Mouse (Mus musculus): Measurements from ENCODE around the gene Kera.

Gene Kera

DNA sequence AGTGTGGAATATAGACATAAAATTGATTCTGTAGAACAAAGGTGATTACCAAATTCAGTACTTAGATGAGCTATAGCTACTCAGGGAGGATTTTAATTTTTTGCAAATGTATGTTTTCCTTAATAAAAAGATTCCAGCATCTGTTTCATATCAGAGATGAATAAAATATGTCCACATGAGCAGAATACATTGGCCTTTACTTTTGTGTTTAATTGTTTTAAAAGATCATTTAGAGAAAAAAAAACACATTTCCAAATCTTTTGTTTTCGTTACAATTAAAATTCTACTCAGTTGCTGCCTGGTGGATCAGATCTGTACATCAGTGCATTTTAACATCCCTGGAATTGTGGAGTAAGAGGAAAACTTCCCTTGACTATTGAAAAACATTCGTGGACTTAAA lies at the start of gene Kera:
Kera (plus strand) TSS at position 301 of the 400 bp plus-strand sequence.
- DNase-seq (ENCODE audit: low read depth), result no peak

DNA sequence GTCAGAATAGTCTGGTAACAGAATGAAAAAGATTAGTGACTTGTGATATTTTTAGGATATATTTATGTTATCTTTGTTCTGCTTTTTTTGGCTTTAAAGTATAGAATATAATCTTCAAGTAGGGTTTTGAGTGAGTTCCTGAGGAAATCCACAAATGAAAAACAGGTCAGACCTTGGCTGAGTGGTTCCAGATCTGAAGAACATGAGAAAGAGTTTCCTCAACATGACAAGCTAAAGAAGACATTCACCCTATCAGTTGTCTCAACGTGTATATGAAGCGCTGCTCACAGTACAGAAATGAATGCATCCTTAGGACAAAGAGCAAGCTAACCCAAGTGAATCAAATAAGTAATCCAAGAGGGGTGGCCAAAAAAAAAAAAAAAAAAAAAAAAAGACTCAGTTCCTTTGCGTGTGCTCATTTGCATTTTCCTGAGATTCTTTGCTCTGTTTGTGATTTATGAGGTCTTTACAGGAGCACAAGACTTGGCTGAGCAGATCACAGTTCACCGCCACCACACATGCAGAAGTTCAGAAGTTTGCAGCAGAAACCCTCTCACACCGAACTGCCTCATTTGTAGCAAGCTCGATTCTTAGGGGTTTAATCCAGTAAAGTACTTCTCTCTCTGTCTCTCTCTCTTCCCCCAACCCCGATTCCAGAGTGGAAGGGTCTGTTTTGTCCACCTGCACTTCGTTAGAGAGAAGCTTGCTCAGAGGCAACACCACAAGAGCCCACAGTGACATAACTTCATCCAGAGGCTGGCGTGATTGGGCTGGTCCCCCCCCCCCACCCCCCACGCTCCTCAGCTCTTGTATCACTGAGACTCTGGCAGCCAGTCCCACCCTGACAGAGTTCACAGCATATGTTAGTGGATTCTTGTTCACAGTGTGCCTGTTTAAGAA lies 41.5 kb upstream of the Kera start, which contains the start of gene Lum:
Lum (plus strand) TSS at position 172 of the 900 bp plus-strand sequence.
- no peak for DNase-seq (ENCODE audit: low read depth)

DNA sequence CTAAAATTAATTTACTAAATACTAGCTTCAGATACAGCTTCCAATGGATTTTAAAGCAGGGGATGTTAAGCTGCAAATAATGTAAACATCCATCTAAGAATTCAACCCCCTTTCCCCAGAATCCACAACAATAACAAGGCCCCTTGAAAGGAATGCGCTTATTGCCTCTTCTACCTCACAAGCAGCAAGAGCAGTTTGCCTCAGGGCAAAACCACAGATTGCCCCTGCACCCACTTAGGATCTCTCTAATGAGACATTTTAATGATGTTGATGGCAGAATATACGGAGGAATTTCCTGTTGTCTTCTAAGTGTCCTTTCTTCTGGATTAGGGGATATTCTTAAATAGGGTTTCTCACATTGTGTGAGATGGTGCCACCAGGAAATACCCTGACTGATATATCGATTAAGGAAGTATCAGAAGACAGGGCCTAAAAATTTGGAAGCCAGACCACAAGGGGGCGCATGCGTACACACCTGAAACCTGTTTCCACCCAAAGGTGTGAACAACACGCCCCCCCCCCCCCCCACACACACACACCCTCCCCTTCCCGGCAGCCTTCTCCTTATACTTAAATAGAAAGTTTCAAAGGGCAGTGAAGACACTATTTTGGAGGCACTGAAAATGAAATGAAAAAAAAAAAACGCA lies 39.1 kb upstream of the Kera start:
- DNase-seq (ENCODE audit: low read depth), result no peak

DNA sequence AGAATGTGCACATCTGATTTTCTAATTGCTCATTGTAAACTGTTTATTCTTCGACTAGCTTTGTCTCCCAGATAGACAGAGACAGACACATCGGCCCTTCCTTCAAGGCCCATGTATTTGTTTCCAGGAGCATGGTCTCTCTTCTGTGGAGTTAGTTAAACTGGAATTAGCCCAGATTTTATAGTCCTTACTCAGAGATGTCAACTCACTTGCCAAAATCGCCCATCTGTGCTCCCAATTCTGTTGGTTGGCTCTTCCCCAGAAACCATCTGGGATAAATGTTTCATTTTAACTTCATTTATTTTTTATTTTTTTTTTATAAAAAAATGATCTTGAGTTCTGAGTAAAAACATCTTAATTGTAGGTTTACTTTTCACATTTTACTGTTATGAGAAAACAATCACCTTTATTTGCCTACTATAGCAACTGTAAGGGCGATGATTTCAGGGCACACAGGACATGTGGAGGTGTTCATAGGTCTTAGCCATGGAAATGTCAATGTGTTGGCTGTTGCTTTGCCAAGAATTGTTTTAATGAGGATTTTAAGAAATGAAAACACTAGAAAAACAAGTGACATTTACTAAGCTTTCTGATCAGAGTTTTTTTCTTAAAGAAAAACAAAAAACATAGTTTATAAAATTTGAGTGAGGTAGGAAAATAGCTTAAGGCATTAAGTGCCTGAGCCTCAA lies 24.0 kb upstream of the Kera start:
- DNase-seq (ENCODE audit: low read depth), result no peak

DNA sequence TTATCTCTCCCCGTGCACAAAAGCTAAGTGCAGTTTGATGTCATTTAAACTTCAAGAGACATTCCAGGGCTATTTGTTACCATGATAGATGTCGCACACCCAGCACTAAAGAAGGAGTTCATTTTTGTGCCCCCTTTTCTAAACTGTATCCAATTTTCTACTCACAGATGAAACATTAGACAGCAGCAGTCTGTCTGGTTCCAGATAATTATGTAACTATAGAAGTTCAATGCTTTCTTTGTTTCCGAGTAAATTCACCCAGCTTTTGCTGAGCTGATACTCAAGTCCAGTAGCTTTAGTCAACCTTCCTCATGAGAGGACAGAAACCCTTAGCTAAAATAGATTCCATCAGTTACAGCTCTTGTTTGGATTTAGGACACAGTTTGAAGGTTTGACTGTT lies 22.5 kb upstream of the Kera start:
- no peak for DNase-seq (ENCODE audit: low read depth)

DNA sequence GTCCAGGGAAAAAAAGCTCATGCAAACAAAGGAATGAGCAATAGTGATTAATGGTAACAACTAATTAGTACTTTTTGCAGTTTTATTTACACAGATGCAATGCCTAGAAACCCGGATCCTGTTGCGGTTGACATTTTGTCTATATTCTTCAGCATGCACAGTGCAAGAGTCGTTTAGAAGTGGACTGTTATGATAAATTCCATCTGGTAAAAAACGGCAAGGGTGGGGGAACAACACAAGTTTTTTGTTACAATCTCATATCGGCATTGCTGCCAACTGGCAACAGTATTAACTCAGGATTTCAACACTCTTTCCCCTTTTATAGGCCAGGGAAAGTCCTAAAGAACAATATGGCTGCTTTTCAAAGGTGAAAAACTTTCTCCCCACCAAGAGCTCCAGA lies 19.5 kb upstream of the Kera start:
- no peak for DNase-seq (ENCODE audit: low read depth)

DNA sequence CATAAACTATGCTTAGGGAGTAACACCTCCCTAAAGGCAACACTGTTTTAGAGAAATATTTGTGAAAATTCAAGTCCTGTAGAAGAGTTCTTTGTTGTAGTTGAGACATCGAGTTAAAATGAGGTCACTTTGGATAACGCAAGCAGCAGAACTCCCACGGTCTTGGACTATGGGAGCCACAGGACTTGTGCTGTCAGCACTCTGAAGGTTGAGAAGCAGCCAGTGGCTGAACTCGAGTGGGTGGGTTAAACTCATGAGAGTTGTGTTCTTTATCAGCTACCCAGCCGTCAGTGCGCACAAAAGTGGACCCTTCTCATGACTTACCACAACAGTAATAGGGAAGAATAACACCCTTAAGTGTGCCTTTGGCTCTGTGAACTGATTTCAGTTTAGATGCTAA lies 17.1 kb upstream of the Kera start:
- DNase-seq (ENCODE audit: low read depth), result no peak

DNA sequence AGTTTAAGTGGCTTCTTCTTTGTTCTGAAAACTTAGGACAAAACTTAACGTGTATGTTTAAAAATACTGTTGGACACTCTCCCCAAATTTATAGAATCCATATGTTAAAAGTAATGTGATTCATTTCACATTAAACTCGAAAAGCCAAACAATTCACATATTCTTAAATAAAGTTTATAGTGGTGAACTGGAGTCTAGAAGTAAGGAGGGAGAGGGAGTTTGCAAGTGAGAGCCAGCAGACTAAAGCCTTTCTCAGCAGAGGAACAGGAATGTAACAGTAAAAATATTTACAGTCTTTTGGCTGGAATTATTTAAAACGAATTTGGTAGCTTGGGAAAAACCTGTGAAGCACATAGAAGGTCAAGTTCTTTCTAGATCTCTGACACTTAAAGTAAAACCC lies 15.6 kb upstream of the Kera start:
- no peak for DNase-seq (ENCODE audit: low read depth)

DNA sequence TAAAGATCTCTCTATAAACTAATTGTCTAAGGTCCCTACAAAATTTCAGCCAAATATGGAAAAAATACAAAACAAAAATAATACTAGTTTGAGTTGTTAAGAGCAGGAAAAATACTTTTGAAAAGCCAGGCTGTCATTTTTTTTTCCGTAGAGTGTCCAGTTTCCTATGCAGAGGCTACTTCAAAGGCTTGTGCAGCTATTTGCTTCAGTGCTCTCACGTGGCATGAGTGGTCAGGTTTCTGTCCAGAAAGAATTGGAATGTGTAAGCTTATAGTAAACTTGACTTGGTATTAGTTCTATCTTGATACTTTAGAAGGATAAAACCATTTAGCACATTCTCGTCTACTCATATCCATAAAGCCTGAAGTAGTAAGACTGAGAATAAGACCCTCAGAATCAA lies 15.0 kb upstream of the Kera start:
- DNase-seq (ENCODE audit: low read depth), result no peak

DNA sequence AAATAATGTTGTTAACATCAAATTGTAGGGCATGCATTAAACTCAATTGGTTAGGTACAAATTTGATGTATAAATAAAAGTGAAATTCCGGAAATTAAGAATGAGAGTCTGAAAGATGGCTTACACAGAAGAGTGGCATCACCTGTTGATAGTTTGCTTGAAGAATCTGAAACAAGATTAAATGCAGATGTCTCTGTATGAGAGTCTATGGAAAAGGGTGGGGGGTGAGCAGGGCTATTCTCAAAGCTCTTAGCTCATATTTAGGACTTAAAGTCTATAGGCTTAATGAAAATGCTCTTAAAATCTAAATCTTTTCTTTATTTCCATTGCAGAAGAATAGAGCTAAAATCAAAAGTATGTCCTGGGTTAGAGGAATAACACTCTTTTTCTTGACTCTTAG lies 11.0 kb upstream of the Kera start:
- DNase-seq (ENCODE audit: low read depth), result no peak

DNA sequence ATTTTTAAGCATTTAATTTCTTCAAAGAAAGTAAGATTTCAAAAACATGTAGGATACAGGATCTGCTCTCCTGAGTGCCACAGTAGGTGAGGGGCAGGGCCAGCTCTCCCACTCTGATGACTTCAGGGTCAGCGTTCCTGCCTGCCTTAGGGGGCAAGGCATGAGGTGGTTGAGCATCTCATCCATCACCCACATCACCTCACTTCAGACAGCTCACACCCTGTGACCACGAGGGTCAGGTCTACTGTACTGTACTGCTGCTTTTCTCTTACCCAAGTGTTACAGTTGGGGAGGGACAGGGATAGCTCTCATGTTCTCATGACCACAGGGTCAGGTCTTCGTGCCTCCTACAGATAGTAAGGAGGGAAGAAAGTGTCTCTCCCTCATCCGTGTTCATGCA lies 4.9 kb upstream of the Kera start:
- no peak for DNase-seq (ENCODE audit: low read depth)

DNA sequence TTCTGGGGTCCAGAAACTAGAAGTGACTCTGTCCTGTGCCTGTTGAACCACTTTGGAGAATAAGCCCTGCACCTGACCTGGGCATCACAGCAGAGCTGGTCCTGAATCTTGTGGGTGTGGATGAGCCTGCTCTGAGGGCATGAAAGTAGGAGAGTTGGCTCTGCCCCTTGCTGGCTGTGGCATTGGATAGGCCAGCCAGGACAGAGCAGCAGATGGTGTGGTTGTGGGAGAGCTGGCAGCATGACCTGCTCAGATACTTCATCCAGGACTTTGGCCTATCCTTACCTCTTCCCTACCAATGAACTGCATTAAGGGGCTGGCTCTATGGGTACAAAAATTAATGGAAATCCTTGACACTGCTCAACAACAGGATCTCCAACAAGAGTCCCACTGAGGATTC lies 3.4 kb upstream of the Kera start:
- DNase-seq (ENCODE audit: low read depth), result no peak

DNA sequence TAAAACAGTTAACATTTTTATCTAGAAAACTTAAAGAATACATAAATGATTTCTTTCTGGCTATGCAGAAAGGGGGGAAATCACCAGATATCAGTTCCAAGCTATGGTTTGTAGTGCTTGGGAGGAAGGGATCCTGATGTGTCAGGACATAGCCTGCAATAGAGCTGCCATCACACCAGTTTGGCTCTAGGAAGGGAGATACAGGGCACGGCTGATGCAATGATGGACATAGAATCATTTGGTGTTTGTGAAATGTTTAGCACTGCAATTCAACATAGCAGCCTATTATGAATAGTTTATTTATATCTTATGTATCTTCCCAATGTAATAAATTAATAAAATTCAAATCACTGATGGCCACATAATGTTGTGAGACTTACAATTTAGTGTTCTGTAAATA lies 15.6 kb downstream of the Kera start:
- no peak for DNase-seq (ENCODE audit: low read depth)

DNA sequence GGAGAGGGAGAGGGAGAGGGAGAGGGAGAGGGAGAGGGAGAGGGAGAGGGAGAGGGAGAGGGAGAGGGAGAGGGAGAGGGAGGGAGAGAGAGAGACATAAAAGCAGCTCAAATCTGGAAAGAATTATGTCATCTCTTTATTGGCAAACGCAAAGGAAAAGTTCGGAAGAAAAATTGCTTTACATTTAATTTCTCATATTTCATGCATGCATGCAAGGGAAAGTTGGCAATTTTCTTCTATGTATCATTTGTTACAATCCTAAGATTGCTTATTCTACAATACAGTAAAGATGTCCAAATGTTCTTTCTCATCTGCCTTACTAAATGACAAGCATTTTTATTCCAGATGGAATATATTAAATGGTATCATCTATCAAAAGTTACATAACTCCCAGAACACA lies 17.7 kb downstream of the Kera start:
- DNase-seq (ENCODE audit: low read depth), result no peak

DNA sequence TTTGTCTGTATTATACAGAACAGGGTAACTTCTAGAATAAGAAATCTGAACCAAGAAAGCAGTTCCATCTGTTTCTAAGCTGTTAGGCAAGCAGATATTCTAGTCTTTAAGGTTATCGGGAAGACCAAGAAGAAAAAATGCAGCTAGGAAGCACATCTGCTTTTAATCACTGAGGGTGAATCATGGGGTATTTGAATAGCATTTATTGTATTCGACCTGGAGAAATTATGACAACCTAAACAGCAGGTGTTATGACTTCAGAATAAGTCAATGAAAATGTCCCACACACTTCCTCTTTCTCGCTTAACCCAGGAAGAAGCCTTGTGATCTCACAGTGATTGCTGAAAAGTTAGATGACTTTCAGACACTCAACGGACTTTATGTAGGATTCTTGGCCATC lies 18.4 kb downstream of the Kera start:
- DNase-seq (ENCODE audit: low read depth), result no peak

DNA sequence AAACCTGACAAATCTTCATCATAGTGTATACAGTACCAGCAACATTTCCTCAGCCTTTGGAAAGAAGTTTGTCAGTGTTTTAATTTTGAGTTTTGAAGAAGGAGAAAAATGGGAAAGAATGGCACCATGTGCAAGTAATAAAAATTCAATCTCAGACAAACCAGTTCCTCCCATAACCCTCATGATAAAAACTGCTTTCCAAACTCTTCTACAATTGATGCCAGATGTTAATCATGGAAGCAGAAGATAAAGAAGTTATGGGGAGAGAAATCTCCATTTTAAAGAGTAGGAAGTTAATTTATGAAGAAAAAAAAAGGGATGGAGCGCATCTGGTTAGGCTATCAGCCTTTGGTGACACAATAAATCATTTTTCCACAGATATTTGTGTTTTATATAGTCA lies 19.9 kb downstream of the Kera start:
- no peak for DNase-seq (ENCODE audit: low read depth)

DNA sequence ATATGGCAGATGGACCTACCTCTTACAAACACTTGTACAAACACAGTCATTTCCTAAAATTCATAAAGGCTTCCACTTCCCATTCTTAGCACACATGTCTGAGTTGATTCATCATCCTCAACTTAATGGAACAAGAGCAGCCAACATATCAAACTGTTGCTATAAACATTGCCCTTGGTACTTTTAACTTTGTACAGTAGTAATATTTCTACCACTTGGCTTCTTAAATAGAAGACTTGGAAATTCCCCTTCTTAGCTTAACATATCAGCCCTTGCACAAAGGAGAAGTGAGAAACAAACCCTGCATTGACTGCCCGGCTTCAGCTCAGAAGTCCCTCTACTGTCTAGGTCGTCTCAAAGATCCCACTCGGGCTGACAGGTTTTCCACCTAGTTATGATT lies 24.4 kb downstream of the Kera start:
- DNase-seq (ENCODE audit: low read depth), result no peak

DNA sequence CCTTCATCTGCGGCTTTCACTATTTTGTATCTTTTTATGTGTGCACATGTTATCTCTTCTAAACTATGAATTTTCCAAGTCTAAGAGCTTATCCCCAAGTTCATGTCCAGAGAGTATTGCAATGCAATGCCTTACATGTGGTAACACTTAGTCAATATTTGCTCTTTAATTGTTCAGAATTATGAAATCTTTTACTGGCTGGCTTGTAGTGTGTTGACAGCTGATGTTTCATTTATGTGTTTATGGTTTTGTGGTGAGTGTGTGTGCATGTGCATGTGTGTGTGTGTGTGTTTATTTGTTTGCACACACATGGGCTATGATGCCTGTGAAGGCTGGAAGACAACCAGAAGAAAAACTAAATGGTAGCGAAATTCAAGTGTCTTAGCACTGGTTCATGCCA lies 35.2 kb downstream of the Kera start:
- DNase-seq (ENCODE audit: low read depth), result no peak

DNA sequence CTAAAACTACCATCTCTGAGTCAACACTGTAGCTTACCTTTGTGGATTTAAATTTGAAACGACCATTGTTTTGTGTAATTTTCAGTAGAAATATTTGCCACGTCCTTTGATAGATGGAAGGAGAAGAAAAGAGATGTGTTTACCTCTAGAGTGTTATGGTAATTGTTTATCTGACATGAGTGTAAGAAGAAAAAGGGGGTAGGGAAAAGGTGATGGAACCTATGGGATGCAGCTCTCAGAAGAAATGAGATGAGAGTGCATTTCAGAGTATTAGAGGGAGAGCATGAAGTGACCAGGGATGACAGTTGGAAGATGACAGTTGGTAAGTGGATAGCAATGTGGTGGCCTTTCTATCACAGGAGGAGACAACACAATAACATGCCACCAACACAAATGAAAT lies 37.1 kb downstream of the Kera start, which contains the start of gene Epyc:
Epyc (plus strand) TSS at position 301 of the 400 bp plus-strand sequence.
- no peak for DNase-seq (ENCODE audit: low read depth)

DNA sequence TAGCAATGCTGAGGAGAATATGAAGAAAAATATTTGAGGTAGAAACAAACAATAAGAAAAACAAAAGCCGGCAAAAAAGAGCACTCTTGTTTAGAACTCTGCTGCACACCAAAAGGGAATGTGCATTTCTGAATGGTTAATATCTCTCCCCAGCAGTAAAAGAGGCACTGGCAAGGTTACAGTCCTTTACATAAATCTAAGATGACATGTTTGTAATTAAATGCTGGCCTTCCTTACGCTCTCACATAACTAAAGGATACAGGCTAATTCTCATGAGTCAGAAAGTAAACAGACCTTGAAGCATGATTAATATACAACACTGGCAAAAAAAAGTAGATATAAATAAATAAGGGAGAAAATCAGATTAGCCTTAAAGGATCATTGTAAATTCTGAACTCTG lies 43.7 kb downstream of the Kera start:
- no peak for DNase-seq (ENCODE audit: low read depth)

DNA sequence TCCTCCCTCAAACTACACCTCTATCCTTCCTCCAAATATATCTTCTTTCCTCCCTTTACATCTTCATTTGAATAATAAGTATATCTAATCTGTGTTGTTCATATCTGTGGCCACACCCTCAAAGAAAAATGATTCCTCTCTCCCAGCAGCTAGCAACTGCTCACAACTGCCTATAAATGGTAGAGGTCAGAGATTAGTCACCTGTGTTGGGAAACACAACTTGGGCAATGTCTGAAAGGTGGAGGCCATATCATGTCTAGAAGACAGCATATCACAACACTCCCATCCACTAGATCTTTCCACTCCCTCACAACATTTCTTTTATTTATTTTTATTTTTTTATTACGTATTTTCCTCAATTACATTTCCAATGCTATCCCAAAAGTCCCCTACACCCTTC lies 52.8 kb downstream of the Kera start:
- no peak for DNase-seq (ENCODE audit: low read depth)
